8 mouse cellular contexts compared by ENCODE assay signal in genomic region chr4:116174466-116175116, GRCm38 (mm10). TPM values are rescaled to one million over a fixed set of nuclear protein-coding genes. Genes with fewer than 3 reads are reported as not detected.
DNase-seq lines count a peak whose midpoint lies in the region; ATAC-seq and TF ChIP-seq lines count a peak whose summit lies in the region.

No protein-coding gene starts in this region.

- H3K27ac ChIP-seq in left cerebral cortex, adult 2 months = peak overlapping the region; percentile 96
- H3K27ac ChIP-seq in intestine, embryonic 15.5 days = peak overlapping the region; percentile 5; the same call in 1 of the 2 replicates

- H3K4me2 ChIP-seq in intestine, embryonic 15.5 days (replicated peaks) = no peak overlapping the region

- H3K4me1 ChIP-seq in intestine, embryonic 15.5 days (replicated peaks) = peaks cover 26% of the 10 kb centered on the region

- no peak overlapping the region for H3K9ac ChIP-seq in intestine, embryonic 15.5 days

- H3K27me3 ChIP-seq in intestine, embryonic 15.5 days (replicated peaks) = no peaks in the 10 kb centered on the region

- intact Hi-C loops in left cerebral cortex, adult 2 months (cut with DNase I) = no loop called here
- intact Hi-C loops in left cerebral cortex, postnatal 10 days (cut with DNase I) = loop anchor here (5.0 to 10.0 kb wide), 2 partner anchors 48 to 230 kb away; partner anchors contain the start of gene Pik3r3

- no peaks in the 10 kb centered on the region for H3K9me3 ChIP-seq in intestine, embryonic 15.5 days

- TF ChIP-seq CTCF in left cerebral cortex, adult 2 months (IDR thresholded peaks at IDR 0.05) = no peak

- 0 out of 2 replicates have a peak, but pooled peaks have one; percentile 2 for ATAC-seq in intestine, embryonic 15.5 days
- no peak for ATAC-seq in inflammation-experienced regulatory T-cells, adult 6 months

- H3K36me3 ChIP-seq in intestine, embryonic 15.5 days = no peaks in the 10 kb centered on the region

- H3K4me3 ChIP-seq in left cerebral cortex, adult 2 months = no peak overlapping the region
- no peak overlapping the region for H3K4me3 ChIP-seq in intestine, embryonic 15.5 days (replicated peaks)

- no peak for DNase-seq in left cerebral cortex, adult 2 months (ENCODE audit: extremely low spot score in 1 of 2, low spot score in 2 of 2)
- no peak for DNase-seq in left cerebral cortex, postnatal 10 days (ENCODE audit: extremely low spot score in 1 of 2, low spot score in 2 of 2)
- peak; percentile 79 for DNase-seq in cerebellum, adult 8-10 months
- peak; percentile 62 for DNase-seq in lung, postnatal 4 days
- DNase-seq in thymus, postnatal 4 days = no peak
- no peak for DNase-seq in embryo, embryonic 9.5 days (ENCODE audit: extremely low spot score)

- 37% methylated on average over 6 of the region's 6 CpGs for WGBS in intestine, embryonic 15.5 days

RNA-seq across cellular contexts. Expression of gene Gm49337, which starts 1.4 kb away (rescaled TPM):
- total RNA-seq in left cerebral cortex, adult 2 months (2021) = 1 to 10 TPM; 1.4 to 2.9 TPM
- total RNA-seq in left cerebral cortex, postnatal 10 days (2021) = not detected
- not detected in 2 replicates for polyA plus RNA-seq in intestine, embryonic 15.5 days (2015; fragmentation: Nextera tagmentation; extraction: Ambion mirVana)
- not detected for polyA plus RNA-seq in inflammation-experienced regulatory T-cells, adult 6 months (2017; shearing (Covaris generic))

RNA-seq across cellular contexts. Expression of gene 1700042G07Rik, which starts 1.4 kb away (rescaled TPM):
- not detected for total RNA-seq in left cerebral cortex, adult 2 months (2021)
- not detected for total RNA-seq in left cerebral cortex, postnatal 10 days (2021)
- polyA plus RNA-seq in intestine, embryonic 15.5 days (2015; fragmentation: Nextera tagmentation; extraction: Ambion mirVana) = not detected in 2 replicates
- not detected for polyA plus RNA-seq in inflammation-experienced regulatory T-cells, adult 6 months (2017; shearing (Covaris generic))

RNA-seq across cellular contexts. Expression of gene Tspan1, which starts 7.2 kb away (rescaled TPM):
- not detected for total RNA-seq in left cerebral cortex, adult 2 months (2021)
- under 1 TPM; 0.60 to 0.73 TPM for total RNA-seq in left cerebral cortex, postnatal 10 days (2021)
- polyA plus RNA-seq in intestine, embryonic 15.5 days (2015; fragmentation: Nextera tagmentation; extraction: Ambion mirVana) = 35.7 and 43.6 TPM in 2 replicates
- polyA plus RNA-seq in inflammation-experienced regulatory T-cells, adult 6 months (2017; shearing (Covaris generic)) = not detected

RNA-seq across cellular contexts. Expression of gene Lurap1, which starts 23.5 kb away (rescaled TPM):
- 10 to 100 TPM; 28.4 to 31.2 TPM for total RNA-seq in left cerebral cortex, adult 2 months (2021)
- 10 to 100 TPM; 26.8 to 31.2 TPM for total RNA-seq in left cerebral cortex, postnatal 10 days (2021)
- polyA plus RNA-seq in intestine, embryonic 15.5 days (2015; fragmentation: Nextera tagmentation; extraction: Ambion mirVana) = 1.5 and 1.6 TPM in 2 replicates
- under 1 TPM; 0.43 to 0.75 (median 0.63) TPM for polyA plus RNA-seq in inflammation-experienced regulatory T-cells, adult 6 months (2017; shearing (Covaris generic))

RNA-seq across cellular contexts. Expression of gene Pik3r3, which starts 46.8 kb away (rescaled TPM):
- 10 to 100 TPM; 37.2 to 42.8 TPM for total RNA-seq in left cerebral cortex, adult 2 months (2021)
- 10 to 100 TPM; 39.4 to 41.5 TPM for total RNA-seq in left cerebral cortex, postnatal 10 days (2021)
- polyA plus RNA-seq in intestine, embryonic 15.5 days (2015; fragmentation: Nextera tagmentation; extraction: Ambion mirVana) = 7.0 and 7.9 TPM in 2 replicates
- polyA plus RNA-seq in inflammation-experienced regulatory T-cells, adult 6 months (2017; shearing (Covaris generic)) = 1 to 10 TPM; 1.2 to 3.4 (median 2.3) TPM

Comparison
In these comparisons a context has a peak if more than half of its experiments do, and no peak if none do; other contexts are left out.
1. DNase-seq: peak in cerebellum, adult 8-10 months (single experiment) and lung, postnatal 4 days (2 of 2); none in left cerebral cortex, adult 2 months (0 of 2), left cerebral cortex, postnatal 10 days (0 of 2), thymus, postnatal 4 days (single experiment) and embryo, embryonic 9.5 days (single experiment).